ENCODE assay signal across 10 mouse cellular contexts in the genomic region with DNA sequence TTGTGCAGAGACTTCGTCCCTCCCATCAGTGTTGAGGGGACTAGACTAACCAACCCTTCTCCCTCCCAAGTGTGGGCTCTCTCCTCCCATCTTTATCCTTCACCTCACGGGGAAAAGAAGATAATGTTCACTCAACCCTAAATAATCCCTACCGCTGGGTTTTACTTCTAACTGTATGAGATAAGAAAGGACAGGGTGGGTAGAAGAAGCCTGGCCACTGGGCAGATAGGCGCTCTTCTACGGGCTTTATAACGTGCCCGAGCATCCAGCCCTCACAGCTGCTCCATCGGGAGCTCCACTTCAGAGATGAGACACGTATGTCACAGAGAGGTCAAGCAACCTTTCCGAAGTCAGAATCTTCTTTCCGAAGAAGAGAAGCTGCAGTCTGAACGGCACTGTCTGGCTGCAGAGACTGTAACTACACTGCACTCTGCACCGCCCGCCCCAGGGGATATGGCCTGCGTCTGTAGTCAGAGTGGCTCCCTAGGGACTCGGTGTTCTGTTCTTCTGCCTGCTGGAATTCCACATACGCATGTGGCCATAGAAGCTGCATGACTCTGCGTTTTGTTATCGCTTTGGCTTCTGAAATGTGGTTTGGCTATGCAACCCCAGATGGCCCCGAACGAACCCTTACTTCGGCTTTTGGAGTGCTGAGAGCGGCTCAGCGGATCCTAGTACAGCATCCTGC. TPM values are rescaled to one million over a fixed set of nuclear protein-coding genes. Genes with fewer than 3 reads are reported as not detected.
DNase-seq lines count a peak whose midpoint lies in the region; ATAC-seq lines count a peak whose summit lies in the region.
"Had no signal": no experiment of that assay in that cellular context is flagged by ENCODE, and none has a peak within 500 bp of the region (broad histone marks: within the 10 kb centered on the region; RNA-seq: fewer than 3 reads in every experiment).

No protein-coding gene starts in this region.

- H3K9ac ChIP-seq in heart, embryonic 11.5 days (ENCODE audit: low read depth, low read length) = no peak overlapping the region
- no peak overlapping the region for H3K9ac ChIP-seq in intestine, embryonic 15.5 days
- no peak overlapping the region for H3K9ac ChIP-seq in hindbrain, embryonic 16.5 days (ENCODE audit: low read depth, low read length)

- peaks cover 8% of the 10 kb centered on the region for H3K4me1 ChIP-seq in heart, embryonic 11.5 days (ENCODE audit: control insufficient read depth, insufficient read depth, low read length)
- H3K4me1 ChIP-seq in megakaryocyte, embryonic 14.5 days = peaks cover 63% of the 10 kb centered on the region
- no peaks in the 10 kb centered on the region for H3K4me1 ChIP-seq in intestine, embryonic 15.5 days (replicated peaks)
- no peaks in the 10 kb centered on the region for H3K4me1 ChIP-seq in hindbrain, embryonic 16.5 days (ENCODE audit: control insufficient read depth, insufficient read depth, low read depth, low read length)

- intact Hi-C loops in heart, postnatal 36 days (cut with DNase I) = no loop called here

- H3K36me3 ChIP-seq in heart, embryonic 11.5 days (ENCODE audit: control insufficient read depth, insufficient read depth, low read length) = peaks cover 9% of the 10 kb centered on the region; the same call in 1 of the 2 replicates
- peaks cover 68% of the 10 kb centered on the region for H3K36me3 ChIP-seq in megakaryocyte, embryonic 14.5 days (replicated peaks; ENCODE audit: low read length)
- H3K36me3 ChIP-seq in intestine, embryonic 15.5 days = peaks cover 7% of the 10 kb centered on the region
- H3K36me3 ChIP-seq in hindbrain, embryonic 16.5 days (ENCODE audit: control insufficient read depth, insufficient read depth, low read length) = peaks cover 5% of the 10 kb centered on the region

- DNase-seq in heart, adult 18-20 months = peak; percentile 82 to 91
- peak; percentile 74 for DNase-seq in c-Kit-positive CD71-positive TER-119-positive erythroid progenitor cells, embryonic 14.5 days (ENCODE audit: low spot score)
- peak; percentile 63 to 70 for DNase-seq in heart, postnatal 36 days
- DNase-seq in thymus, postnatal 25 days = no peak
- DNase-seq: cerebellum, adult 9-11 months; spleen, adult 18-20 months had no signal

- ATAC-seq in heart, embryonic 11.5 days (replicated peaks; ENCODE audit: insufficient number of reproducible peaks, low FRiP score, low TSS enrichment) = no peak
- ATAC-seq in intestine, embryonic 15.5 days = no peak
- no peak for ATAC-seq in hindbrain, embryonic 16.5 days

- H3K27ac ChIP-seq in heart, embryonic 11.5 days (ENCODE audit: low read depth, low read length) = no peak overlapping the region
- H3K27ac ChIP-seq in intestine, embryonic 15.5 days = no peak overlapping the region
- no peak overlapping the region for H3K27ac ChIP-seq in hindbrain, embryonic 16.5 days (ENCODE audit: low read depth, low read length)

- no peaks in the 10 kb centered on the region for H3K27me3 ChIP-seq in heart, embryonic 11.5 days (ENCODE audit: control insufficient read depth, insufficient read depth, low read length)
- H3K27me3 ChIP-seq in megakaryocyte, embryonic 14.5 days (replicated peaks) = no peaks in the 10 kb centered on the region
- no peaks in the 10 kb centered on the region for H3K27me3 ChIP-seq in intestine, embryonic 15.5 days (replicated peaks)
- H3K27me3 ChIP-seq in hindbrain, embryonic 16.5 days (replicated peaks; ENCODE audit: control insufficient read depth, insufficient read depth, low read length) = no peaks in the 10 kb centered on the region

- H3K4me3 ChIP-seq in heart, embryonic 11.5 days (ENCODE audit: low read depth, low read length) = no peak overlapping the region
- peak overlapping the region; percentile 82 for H3K4me3 ChIP-seq in megakaryocyte, embryonic 14.5 days (replicated peaks)
- H3K4me3 ChIP-seq in intestine, embryonic 15.5 days (replicated peaks) = no peak overlapping the region
- no peak overlapping the region for H3K4me3 ChIP-seq in hindbrain, embryonic 16.5 days (ENCODE audit: low read length)

- WGBS in heart, embryonic 11.5 days (ENCODE audit: insufficient replicate concordance) = 65% methylated on average over 24 of the region's 24 CpGs
- WGBS in intestine, embryonic 15.5 days = 82% methylated on average over 24 of the region's 24 CpGs
- WGBS in hindbrain, embryonic 16.5 days = 74% methylated on average over 24 of the region's 24 CpGs

- H3K9me3 ChIP-seq in heart, embryonic 11.5 days (replicated peaks; ENCODE audit: control insufficient read depth, low read length) = no peaks in the 10 kb centered on the region
- H3K9me3 ChIP-seq in megakaryocyte, embryonic 14.5 days = no peaks in the 10 kb centered on the region; the same call in 1 of the 2 replicates
- no peaks in the 10 kb centered on the region for H3K9me3 ChIP-seq in intestine, embryonic 15.5 days
- H3K9me3 ChIP-seq in hindbrain, embryonic 16.5 days (ENCODE audit: control insufficient read depth, low read length) = no peaks in the 10 kb centered on the region

- H3K4me2 ChIP-seq in heart, embryonic 11.5 days = no peak overlapping the region
- H3K4me2 ChIP-seq in intestine, embryonic 15.5 days (replicated peaks) = no peak overlapping the region
- no peak overlapping the region for H3K4me2 ChIP-seq in hindbrain, embryonic 16.5 days (ENCODE audit: low read length)

RNA-seq across cellular contexts. Expression of gene Stn1, which starts 18.7 kb away (rescaled TPM):
- 10 to 100 TPM; 17.2 to 17.3 TPM for total RNA-seq in heart, adult 18-20 months (2021)
- 40.0 and 41.6 TPM in 2 replicates for polyA plus RNA-seq in heart, embryonic 11.5 days (2014; fragmentation: Nextera tagmentation; extraction: Ambion mirVana)
- 10 to 100 TPM; 18.0 to 19.8 TPM for total RNA-seq in heart, postnatal 36 days (2021)
- 2.4 and 6.6 TPM in 2 replicates for polyA plus RNA-seq in megakaryocyte, embryonic 14.5 days (2012; ENCODE audit: insufficient read depth, low replicate concordance)
- 43.8 and 44.8 TPM in 2 replicates for polyA plus RNA-seq in intestine, embryonic 15.5 days (2015; fragmentation: Nextera tagmentation; extraction: Ambion mirVana)
- polyA plus RNA-seq in hindbrain, embryonic 16.5 days (2015; fragmentation: Nextera tagmentation; extraction: Ambion mirVana) = 28.2 and 32.1 TPM in 2 replicates

RNA-seq across cellular contexts. Expression of gene Sh3pxd2a, which starts 54.4 kb away (rescaled TPM):
- total RNA-seq in heart, adult 18-20 months (2021) = 10 to 100 TPM; 45.5 to 48.7 TPM
- polyA plus RNA-seq in heart, embryonic 11.5 days (2014; fragmentation: Nextera tagmentation; extraction: Ambion mirVana) = 6.9 and 10.1 TPM in 2 replicates
- 10 to 100 TPM; 47.7 to 59.2 TPM for total RNA-seq in heart, postnatal 36 days (2021)
- polyA plus RNA-seq in megakaryocyte, embryonic 14.5 days (2012; ENCODE audit: insufficient read depth, low replicate concordance) = 0.21 TPM in 1 of 2 replicates, not detected in the other
- 4.8 and 5.0 TPM in 2 replicates for polyA plus RNA-seq in intestine, embryonic 15.5 days (2015; fragmentation: Nextera tagmentation; extraction: Ambion mirVana)
- 1.8 and 2.2 TPM in 2 replicates for polyA plus RNA-seq in hindbrain, embryonic 16.5 days (2015; fragmentation: Nextera tagmentation; extraction: Ambion mirVana)
